Mouse (Mus musculus) layer of hippocampus, postnatal 10 days (tissue): Measurements from ENCODE around the gene Trip4. TPM values are rescaled to one million over a fixed set of nuclear protein-coding genes. Genes with fewer than 3 reads are reported as not detected.

Experiments used
- DNase-seq, 2 experiments: peaks; one replicate each; pipeline ENCODE4 v3.0.0; 2021; ENCODE audit warnings: low spot score in 2 of 2
- long read RNA-seq: library from polyadenylated mRNA; stranded (forward); transcript quantifications from one replicate; pipeline ENCODE4 v2.0.0, GENCODE M21; 2023
- total RNA-seq, 2 experiments: library from RNA; stranded (reverse); gene quantifications; 2 replicates each; pipeline ENCODE4 v1.2.3; 2021

Gene Trip4
- 10 to 100 TPM; 35.7 to 39.0 TPM for total RNA-seq
- long read RNA-seq, transcript Trip4-201 (13 exons, 1,999 nt): major isoform, 6 of 24 reads
- long read RNA-seq, partial matches to known transcripts: 2 of 24 reads
- long read RNA-seq, other reads (novel, unspliced or antisense): 10 of 24 reads

- peak; percentile 93 to 94 for DNase-seq
Measured at GRCm38 (mm10) chr9:65908394-65909300, at the start of gene Trip4, which contains the start of gene Csnk1g1. Gene Trip4 (minus strand): TSS chr9:65908794. Gene Csnk1g1 (plus strand): TSS chr9:65908924.

DNA sequence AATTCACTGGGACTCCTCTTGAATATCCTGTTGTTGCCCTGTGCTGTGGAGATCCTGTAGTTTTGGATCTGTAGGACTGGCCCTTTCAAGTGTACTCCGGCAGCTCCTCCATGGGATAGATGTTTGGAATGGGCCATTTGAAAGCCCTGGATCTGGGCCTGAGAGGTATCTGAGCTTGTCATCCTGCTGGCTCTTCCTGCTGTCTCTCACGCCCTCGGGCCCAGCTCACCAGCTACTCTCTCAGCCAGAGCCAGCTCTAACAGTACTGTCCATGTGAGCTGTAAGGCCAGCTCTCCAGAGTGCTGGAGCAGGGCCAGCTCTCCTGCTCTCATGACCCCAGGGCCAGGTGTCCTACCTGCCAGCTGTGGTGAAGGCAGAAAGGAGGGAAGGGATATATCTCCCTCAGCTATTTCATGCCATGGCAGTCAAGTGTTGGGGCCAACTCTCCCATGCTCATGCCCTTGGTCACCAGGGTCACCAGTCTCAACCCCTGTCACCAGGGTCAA, 42.5 kb upstream of the Trip4 start:
- no peak for DNase-seq

- DNase-seq: no peak
Measured at GRCm38 (mm10) chr9:65937566-65937965, 29.0 kb upstream of the Trip4 start.

GRCm38 (mm10) chr9:65929826-65930225, 21.2 kb upstream of the Trip4 start:
- no peak for DNase-seq

- DNase-seq: no peak
Measured at GRCm38 (mm10) chr9:65928456-65928855, 19.9 kb upstream of the Trip4 start.

DNA sequence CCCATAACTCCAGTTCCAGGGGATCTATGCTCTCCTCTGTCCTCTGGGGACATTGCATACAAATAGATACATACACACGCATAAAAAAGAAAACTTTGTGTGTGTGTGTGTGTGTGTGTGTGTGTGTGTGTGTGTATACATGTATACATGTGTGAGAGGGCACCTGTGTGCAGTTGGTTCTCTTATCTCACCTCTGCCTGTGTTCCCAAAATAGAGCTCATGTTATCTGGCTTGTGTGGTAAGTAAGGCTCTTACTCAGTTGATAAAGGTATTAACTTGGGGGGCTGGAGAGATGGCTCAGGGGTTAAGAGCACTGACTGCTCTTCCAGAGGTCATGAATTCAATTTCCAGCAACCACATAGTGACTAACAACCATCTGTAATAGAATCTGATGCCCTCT, 8.4 kb upstream of the Trip4 start:
- no peak for DNase-seq

GRCm38 (mm10) chr9:65913976-65914375, 5.4 kb upstream of the Trip4 start:
- no peak for DNase-seq

DNA sequence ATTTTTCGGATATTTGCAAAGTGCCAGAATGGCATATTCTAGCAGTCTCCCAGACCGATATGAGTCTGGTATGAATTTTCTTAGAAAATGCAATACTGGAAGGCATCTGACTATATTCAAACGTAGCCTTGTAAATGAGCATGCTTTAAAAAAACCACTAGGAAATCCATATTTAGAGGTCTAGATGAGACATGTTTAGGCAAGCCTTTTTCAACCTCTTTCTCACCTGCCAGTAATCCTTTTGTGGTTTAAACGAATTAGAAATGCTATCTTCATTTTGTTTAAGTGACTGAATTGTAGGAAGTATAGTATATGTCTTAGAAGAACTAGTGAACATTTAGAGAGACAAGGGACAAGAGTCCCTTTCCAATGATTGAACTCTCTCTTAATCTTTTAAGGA, 1.2 kb upstream of the Trip4 start:
- no peak for DNase-seq

GRCm38 (mm10) chr9:65909301-65909801, 757 bp upstream of the Trip4 start:
- DNase-seq: peak; percentile 56 to 70

DNA sequence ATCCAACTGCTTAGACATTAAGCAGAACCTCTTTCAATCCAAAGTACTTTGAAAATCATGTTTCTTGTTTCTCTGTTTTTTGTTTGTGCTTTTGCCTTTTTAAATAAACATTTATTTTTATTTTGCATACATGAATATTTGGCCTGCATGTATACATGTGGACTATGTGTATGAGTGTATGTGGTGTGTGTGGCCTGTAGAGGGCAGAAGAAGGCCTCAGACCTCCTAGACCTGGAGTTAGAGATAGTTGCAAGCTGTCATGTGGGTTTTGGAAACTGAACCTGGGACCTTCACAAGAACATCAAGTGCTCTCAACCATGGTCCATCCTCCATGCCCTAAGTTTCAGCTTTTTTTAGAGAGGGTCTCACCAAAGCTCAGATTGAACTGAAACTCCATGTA, 5.2 kb downstream of the Trip4 start:
- no peak for DNase-seq

DNA sequence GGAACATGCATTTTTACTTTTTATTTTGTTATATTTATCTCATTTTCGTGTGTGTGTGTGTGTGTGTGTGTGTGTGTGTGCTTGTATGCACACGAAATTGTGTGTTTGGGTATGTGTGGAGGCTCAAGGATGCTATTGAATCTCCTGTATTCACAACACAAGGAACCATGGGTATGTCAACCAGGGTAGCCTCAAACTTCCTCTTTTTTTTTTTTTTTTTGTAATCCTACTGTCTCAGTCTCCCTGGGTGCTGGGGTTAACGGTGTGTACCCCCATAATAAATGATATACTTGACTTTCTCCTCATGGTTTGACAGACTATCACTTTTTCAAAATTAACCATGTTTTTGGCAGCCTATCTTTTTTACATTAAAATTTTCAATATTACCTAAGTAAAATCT, 5.7 kb downstream of the Trip4 start:
- DNase-seq: no peak

DNA sequence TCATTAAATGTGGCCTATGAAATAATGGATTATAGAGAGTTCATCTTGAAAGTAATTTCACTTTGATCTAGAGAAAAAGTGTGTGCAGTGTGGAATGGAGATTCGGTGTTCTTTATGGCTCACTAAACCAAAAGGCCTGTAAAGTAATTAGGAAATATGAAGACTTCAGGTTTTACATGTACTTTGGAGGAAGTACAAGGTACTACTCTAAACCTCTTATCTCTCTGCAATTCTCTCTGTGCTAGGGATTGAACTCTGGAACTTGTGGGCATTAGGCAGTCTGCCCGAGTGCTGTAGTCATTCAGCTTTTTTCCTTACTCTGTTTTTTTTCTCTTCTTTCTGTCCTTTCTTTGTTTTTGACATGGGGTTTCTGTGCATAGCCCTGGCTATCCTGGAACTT, 11.6 kb downstream of the Trip4 start:
- DNase-seq: no peak

DNA sequence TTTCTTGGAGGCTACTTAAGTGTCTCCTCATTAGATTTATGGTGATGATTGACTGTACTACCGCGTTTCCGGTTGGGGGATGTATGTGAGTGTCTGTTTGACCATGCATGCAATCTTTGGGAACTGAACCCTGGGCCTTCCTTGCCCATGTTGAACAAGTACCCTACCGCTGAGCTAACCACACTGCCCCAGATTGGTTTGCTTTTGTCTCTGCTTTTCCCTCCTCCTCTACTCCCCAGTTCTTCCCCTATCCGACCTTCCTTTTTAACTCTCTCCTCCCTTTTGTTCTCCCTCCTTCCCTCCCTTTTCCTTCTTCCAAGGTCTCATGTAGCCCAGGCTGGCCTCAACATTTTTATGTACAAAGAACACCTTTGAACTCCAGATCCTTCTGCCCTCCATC, 17.5 kb downstream of the Trip4 start:
- no peak for DNase-seq

DNA sequence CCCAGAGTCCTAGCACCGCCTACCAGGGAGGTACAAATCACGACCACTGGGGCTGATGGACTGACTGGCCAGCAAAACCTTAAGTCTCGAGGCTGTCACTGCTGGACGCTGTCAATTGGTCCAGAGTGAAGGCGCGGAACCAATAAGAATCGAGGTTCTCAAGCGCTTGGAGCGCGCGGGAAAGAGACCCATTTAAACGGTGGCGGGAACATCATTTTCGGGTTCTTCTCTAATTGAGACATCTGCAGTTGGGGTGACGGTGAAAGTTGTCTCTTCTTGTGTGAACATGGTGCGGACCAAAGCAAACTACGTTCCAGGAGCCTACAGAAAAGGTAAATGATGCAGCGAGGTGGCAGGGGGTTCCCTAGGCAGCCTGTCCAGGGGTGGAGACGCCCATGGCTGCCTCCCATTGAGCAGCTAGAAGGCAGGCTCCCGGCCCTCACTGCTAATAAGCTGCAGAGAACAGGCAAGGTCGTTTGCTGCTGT, 18.4 kb downstream of the Trip4 start, which contains the start of gene Pclaf:
TSS of gene Pclaf (plus strand) at position 95 of the 486 bp plus-strand sequence.
- DNase-seq: peak; percentile 55 to 63

DNA sequence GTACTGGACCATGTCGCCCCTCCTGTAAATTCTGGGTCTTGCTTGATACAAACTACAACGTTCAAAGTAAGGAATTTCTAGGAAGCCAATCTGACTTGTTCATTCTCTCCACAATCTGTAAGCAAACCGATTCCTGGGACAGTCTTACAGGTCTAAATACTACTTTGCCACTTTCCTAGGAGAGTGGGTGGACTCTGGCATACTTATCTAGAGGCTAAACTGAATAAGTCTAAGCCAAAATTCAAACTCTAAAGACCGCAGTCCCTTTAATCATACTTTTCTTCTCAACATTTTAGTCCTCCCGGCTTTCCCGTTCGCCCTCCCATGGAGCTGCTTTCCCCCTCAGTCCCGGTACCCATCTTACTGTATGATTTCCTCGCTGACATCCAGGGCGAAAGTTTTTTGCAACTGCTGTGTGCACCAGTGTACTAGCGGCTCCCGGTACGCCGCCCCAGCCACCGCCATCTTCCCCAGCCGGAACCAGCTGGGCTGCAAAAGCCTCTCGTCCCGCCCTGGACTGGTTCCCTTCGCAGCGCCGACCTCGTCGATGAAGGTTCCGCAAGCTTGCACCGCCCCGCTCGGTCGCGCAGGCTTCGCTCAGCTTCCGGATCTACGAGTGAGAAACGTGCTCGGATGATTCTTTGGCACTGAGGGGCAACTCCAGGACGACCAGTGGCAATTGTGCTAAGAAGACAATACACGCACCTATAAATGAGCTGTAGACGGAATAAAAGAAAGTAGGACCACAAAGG, 23.9 kb downstream of the Trip4 start:
- peak; percentile 92 to 93 for DNase-seq

DNA sequence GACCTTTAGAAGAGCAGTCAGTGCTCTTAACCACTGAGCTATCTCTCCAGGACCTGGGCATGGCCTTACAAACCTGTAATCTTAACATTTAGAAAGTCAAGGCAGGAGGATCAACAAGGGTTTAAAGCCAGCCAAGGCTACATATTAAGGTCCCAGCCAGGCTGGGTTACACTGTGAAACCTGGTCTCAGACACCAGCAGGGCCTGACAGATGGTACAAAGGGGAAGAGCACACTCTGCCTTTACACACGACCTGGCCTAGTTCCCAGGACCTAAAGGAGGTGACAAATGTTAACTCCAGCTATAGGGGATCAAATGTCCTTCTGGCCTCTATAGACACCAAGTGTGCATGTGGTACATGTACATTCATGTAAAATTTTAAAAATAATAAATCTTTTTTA, 48.9 kb downstream of the Trip4 start:
- no peak for DNase-seq

GRCm38 (mm10) chr9:65850203-65850602, 58.4 kb downstream of the Trip4 start:
- no peak for DNase-seq

DNA sequence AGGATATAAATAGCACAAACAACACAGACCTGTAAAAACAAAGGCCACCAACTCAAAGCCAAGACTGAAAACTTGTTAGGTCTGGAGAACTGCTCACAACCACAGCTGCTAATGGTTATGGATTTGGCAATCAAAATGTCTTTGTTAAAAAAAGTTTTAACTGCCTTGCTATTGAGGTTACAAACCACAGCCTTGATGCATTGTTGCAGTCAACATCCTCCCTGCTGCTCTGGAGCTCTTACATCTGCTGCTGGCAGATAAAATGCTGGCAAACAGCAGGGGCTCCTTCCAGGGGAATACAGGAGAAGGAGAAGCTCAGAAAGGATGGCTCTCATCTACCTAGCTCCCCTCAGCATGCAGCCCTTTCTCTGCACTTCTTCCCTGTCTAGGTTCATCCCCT, 60.4 kb downstream of the Trip4 start:
- DNase-seq: no peak

- DNase-seq: peak; percentile 12 to 27
Measured at GRCm38 (mm10) chr9:65844421-65845165, 64.0 kb downstream of the Trip4 start.

DNA sequence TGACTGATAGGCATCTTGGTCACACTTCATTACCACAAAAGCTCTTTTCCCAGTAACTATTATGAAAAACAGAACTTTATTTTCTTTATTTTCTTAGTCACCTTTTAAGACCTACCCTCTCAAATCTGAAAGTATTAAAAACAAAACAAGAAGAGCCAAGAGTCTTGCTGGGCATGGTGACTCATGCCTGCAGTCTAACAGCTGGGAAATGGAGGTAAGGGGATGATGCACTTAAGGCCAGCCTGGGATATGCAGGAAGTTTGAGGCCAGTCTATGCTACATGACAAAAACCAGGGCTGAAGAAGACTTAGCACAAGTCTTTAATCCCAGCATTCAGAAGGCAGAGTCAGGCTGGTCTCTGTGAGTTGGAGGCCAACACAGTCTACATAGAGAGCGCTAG, 68.8 kb downstream of the Trip4 start:
- no peak for DNase-seq

- no peak for DNase-seq
Measured at GRCm38 (mm10) chr9:65836916-65837315, 71.7 kb downstream of the Trip4 start.
